Mouse (Mus musculus): Measurements from ENCODE around the gene H1foo.

Gene H1foo

GRCm38 (mm10) chr6:115962439-115963085 lies 17.8 kb downstream of the H1foo start:
- no peak for DNase-seq

GRCm38 (mm10) chr6:115963656-115964055 lies 18.9 kb downstream of the H1foo start:
- DNase-seq: no peak

GRCm38 (mm10) chr6:115966227-115966966 lies 21.7 kb downstream of the H1foo start:
- no peak for DNase-seq

- DNase-seq: no peak
Observed at GRCm38 (mm10) chr6:115967291-115967880, 22.6 kb downstream of the H1foo start.

GRCm38 (mm10) chr6:115968086-115968485 lies 23.3 kb downstream of the H1foo start:
- DNase-seq: no peak

GRCm38 (mm10) chr6:115968700-115969099 lies 24.0 kb downstream of the H1foo start:
- no peak for DNase-seq

- no peak for DNase-seq
Observed at GRCm38 (mm10) chr6:115969103-115969502, 24.4 kb downstream of the H1foo start.

GRCm38 (mm10) chr6:115969952-115970351 lies 25.2 kb downstream of the H1foo start:
- DNase-seq: no peak

- DNase-seq: peak; percentile 59
Observed at GRCm38 (mm10) chr6:115971273-115972060, 26.7 kb downstream of the H1foo start.

GRCm38 (mm10) chr6:115972083-115972764 lies 27.5 kb downstream of the H1foo start:
- DNase-seq: no peak

GRCm38 (mm10) chr6:115973139-115973875 lies 28.6 kb downstream of the H1foo start:
- no peak for DNase-seq

- DNase-seq: no peak
Observed at GRCm38 (mm10) chr6:115973881-115974662, 29.3 kb downstream of the H1foo start.

- DNase-seq: no peak
Observed at GRCm38 (mm10) chr6:115975606-115976005, 30.9 kb downstream of the H1foo start.

- no peak for DNase-seq
Observed at GRCm38 (mm10) chr6:115977810-115978209, 33.1 kb downstream of the H1foo start.

GRCm38 (mm10) chr6:115978596-115978995 lies 33.9 kb downstream of the H1foo start:
- no peak for DNase-seq

GRCm38 (mm10) chr6:115982889-115983288 lies 38.2 kb downstream of the H1foo start:
- DNase-seq: peak; percentile 65

- peak; percentile 65 for DNase-seq
Observed at GRCm38 (mm10) chr6:115983306-115984038, 38.7 kb downstream of the H1foo start.

- no peak for DNase-seq
Observed at GRCm38 (mm10) chr6:115984580-115984979, 39.8 kb downstream of the H1foo start.

GRCm38 (mm10) chr6:115985622-115986021 lies 40.9 kb downstream of the H1foo start:
- no peak for DNase-seq

- DNase-seq: no peak
Observed at GRCm38 (mm10) chr6:115986472-115987095, 41.8 kb downstream of the H1foo start.
